Mouse (Mus musculus) forebrain, postnatal 0 days (tissue): Measurements from ENCODE around the gene Golga5. TPM values are rescaled to one million over a fixed set of nuclear protein-coding genes. Genes with fewer than 3 reads are reported as not detected.

Experiments
- ATAC-seq: fragments of 200-750 bp; cut with Nextera tagmentation; 2 replicates; pipeline ENCODE4 v1.8.0; 2017; ENCODE audit warnings: mild to moderate bottlenecking, moderate library complexity
- DNase-seq: peaks from one replicate; pipeline ENCODE4 v3.0.0-alpha.2; 2015
- H3K27ac ChIP-seq: fragments of 300-500 bp; sonication (generic); 2 replicates; pipeline ENCODE4 v1.5.1; 2014; ENCODE audit warnings: low read depth, mild to moderate bottlenecking, antibody characterized with exemption, low read length, moderate library complexity, mixed read lengths
- H3K27me3 ChIP-seq: fragments of 300-500 bp; sonication (generic); 2 replicates; pipeline ENCODE4 v1.6.1; 2014; ENCODE audit warnings: mild to moderate bottlenecking, low read length, mixed read lengths; ENCODE audit not compliant: insufficient read depth
- H3K36me3 ChIP-seq: fragments of 300-500 bp; sonication (generic); 2 replicates; pipeline ENCODE4 v1.6.1; 2014; ENCODE audit warnings: mild to moderate bottlenecking, moderate library complexity; ENCODE audit not compliant: insufficient read depth
- H3K4me1 ChIP-seq: fragments of 300-500 bp; sonication (generic); 2 replicates; pipeline ENCODE4 v1.6.1; 2014; ENCODE audit warnings: antibody characterized with exemption; ENCODE audit not compliant: insufficient read depth
- H3K4me2 ChIP-seq: fragments of 300-500 bp; sonication (generic); 2 replicates; pipeline ENCODE4 v1.6.1; 2014; ENCODE audit warnings: low read depth, mild to moderate bottlenecking, moderate library complexity
- H3K4me3 ChIP-seq: fragments of 300-500 bp; sonication (generic); 2 replicates; pipeline ENCODE4 v1.5.1; 2014; ENCODE audit warnings: low read depth, low read length, mixed read lengths
- H3K9ac ChIP-seq: fragments of 300-500 bp; sonication (generic); 2 replicates; pipeline ENCODE4 v1.6.1; 2014; ENCODE audit warnings: mild to moderate bottlenecking
- H3K9me3 ChIP-seq: fragments of 300-500 bp; sonication (generic); 2 replicates; pipeline ENCODE4 v1.6.1; 2016; ENCODE audit warnings: low read length
- CTCF ChIP-seq: sonication (generic); IDR thresholded peaks from 2 replicates; pipeline ENCODE4 v1.5.1; 2016; ENCODE audit warnings: antibody characterized with exemption, control low read depth, low read depth
- WGBS: fragments of 180-500 bp; shearing (Covaris S2); extraction: QIAGEN DNeasy Blood & Tissue Kit; methylation state at CpG from one replicate; pipeline ENCODE4 v1.1.7; 2014; 5-methylcytosine and 5-hydroxymethylcytosine counted together
- polyA plus RNA-seq: library from polyadenylated mRNA; unstranded; fragments of >200 nt; fragmentation: Nextera tagmentation; extraction: Ambion mirVana; gene quantifications from 2 replicates; pipeline ENCODE4 v1.2.1, GENCODE M21; 2015
- total RNA-seq: library from RNA; depleted of rRNA; stranded (reverse); fragments of >200 nt; gene quantifications from 2 replicates; pipeline ENCODE4 v1.2.3, GENCODE M21; 2014

The Golga5 gene
- total and polyA plus RNA-seq, 2 experiments from 2014 or later: 25.6 to 34.9 TPM

- Histone ChIP-seq H3K4me2 (no peak overlapping the region), H3K4me1 (no peaks in the 10 kb centered on the region), H3K27me3 (no peaks in the 10 kb centered on the region), H3K27ac (no peak overlapping the region), H3K4me3 (no peak overlapping the region), H3K9me3 (no peaks in the 10 kb centered on the region), H3K9ac (no peak overlapping the region), H3K36me3 (peaks cover 8% of the 10 kb centered on the region; the same call in 1 of the 2 replicates)
- ATAC-seq (no peak), DNase-seq (no peak)
- 87% methylated on average over 2 of the region's 2 CpGs for WGBS
- TF ChIP-seq CTCF: no peak
These were observed 44.5 kb upstream of the Golga5 start for GRCm38 (mm10) chr12:102424456-102424855.

GRCm38 (mm10) chr12:102425048-102425578 is 43.8 kb upstream of the Golga5 start:
- H3K9ac ChIP-seq: no peak overlapping the region
- no peak for ATAC-seq
- 87% methylated on average over 4 of the region's 4 CpGs for WGBS
- H3K4me2 ChIP-seq: no peak overlapping the region
- TF ChIP-seq CTCF: no peak
- peaks cover 8% of the 10 kb centered on the region; the same call in 1 of the 2 replicates for H3K36me3 ChIP-seq
- H3K4me3 ChIP-seq: no peak overlapping the region
- H3K9me3 ChIP-seq: no peaks in the 10 kb centered on the region
- H3K27ac ChIP-seq: no peak overlapping the region
- H3K27me3 ChIP-seq: no peaks in the 10 kb centered on the region
- no peaks in the 10 kb centered on the region for H3K4me1 ChIP-seq
- no peak for DNase-seq

DNA sequence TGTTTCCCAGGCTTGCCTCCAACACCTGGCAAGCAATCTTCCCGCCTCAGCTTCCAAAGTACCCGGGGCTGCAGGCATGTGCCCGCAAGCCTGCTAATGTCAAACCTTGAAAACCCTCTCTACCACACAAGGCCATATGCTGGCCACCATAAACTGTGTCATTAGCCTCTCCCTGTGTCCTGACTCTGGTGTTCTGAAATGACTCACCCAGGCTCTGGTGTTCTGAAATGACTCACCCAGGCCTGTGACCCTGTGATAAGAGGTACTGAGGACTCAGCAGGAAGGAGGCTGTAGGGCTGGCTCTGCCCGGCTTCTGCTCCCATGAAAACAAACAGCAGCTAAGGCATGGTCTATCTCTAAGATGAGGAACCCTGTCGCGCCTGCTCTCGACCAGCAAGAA is 42.6 kb upstream of the Golga5 start:
- DNase-seq: no peak
- no peak overlapping the region for H3K27ac ChIP-seq
- no peaks in the 10 kb centered on the region for H3K27me3 ChIP-seq
- H3K36me3 ChIP-seq: peaks cover 8% of the 10 kb centered on the region; the same call in 1 of the 2 replicates
- no peak for TF ChIP-seq CTCF
- no peak overlapping the region for H3K4me3 ChIP-seq
- 95% methylated on average over 7 of the region's 7 CpGs for WGBS
- no peaks in the 10 kb centered on the region for H3K9me3 ChIP-seq
- no peak overlapping the region for H3K4me2 ChIP-seq
- ATAC-seq: no peak
- no peaks in the 10 kb centered on the region for H3K4me1 ChIP-seq
- no peak overlapping the region for H3K9ac ChIP-seq

DNA sequence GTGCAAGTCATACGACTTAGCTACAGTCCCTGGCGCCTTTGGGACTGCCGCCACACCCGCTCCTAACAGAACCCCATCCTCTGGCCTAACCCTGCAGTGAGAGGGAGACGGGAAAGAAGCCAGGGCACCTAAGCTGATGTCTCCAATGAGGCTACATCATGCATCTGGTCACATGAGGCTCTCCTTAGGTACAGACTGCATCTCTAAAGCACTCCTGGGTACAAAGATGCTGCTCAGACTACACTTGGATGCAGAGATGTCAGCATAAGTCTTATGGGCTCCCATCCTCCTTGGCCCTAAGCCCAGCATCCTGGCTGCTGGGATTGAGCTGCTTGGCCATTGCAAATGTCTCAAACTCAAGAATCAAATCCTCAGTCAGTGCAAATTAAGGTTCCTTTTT is 39.3 kb upstream of the Golga5 start:
- 95% methylated on average over 5 of the region's 5 CpGs for WGBS
- H3K36me3 ChIP-seq: no peaks in the 10 kb centered on the region; the same call in 1 of the 2 replicates
- no peak overlapping the region for H3K4me3 ChIP-seq
- DNase-seq (no peak), ATAC-seq (no peak)
- no peak overlapping the region for H3K9ac ChIP-seq
- H3K4me2 ChIP-seq: no peak overlapping the region
- no peak for TF ChIP-seq CTCF
- no peaks in the 10 kb centered on the region for H3K4me1 ChIP-seq
- no peaks in the 10 kb centered on the region for H3K9me3 ChIP-seq
- no peaks in the 10 kb centered on the region for H3K27me3 ChIP-seq
- no peak overlapping the region for H3K27ac ChIP-seq

DNA sequence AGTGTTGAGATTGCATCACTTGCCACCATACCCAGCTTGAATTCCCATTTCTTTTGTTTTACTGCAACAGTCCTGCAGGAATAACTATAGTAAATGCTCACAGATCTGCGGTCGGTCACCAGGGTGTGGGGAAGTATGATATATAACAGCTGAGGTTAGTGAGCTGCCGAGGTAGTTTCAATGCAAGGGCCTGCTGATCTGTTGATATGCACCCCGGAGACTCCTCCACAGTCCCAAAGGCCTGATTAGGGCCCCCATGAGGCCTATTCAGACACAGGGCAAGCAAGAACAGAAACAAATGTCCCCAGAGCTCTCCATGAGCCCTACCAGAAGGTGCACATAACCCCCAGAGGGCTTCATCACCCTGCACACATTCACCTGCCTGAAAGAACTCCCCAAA is 38.7 kb upstream of the Golga5 start:
- no peaks in the 10 kb centered on the region for H3K27me3 ChIP-seq
- no peak for TF ChIP-seq CTCF

DNA sequence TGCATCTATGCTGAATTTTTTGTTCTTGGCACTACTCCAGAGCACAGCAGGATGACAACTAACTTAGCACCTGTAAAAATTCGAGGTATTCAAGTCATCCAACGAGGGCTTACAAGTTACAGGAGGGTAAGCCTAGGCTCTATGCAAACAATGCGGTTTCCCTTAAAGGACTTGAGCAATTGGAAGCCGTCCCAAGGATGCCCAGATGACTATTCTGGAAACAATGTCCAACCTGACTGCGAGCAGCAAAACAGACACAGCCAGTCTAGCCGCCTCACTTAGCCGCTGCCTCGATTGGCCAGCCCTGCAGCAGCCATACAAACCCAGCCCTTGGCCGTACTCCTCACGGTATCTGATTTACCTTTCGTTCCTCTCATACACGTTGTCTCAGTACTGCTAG is 36.7 kb upstream of the Golga5 start:
- TF ChIP-seq CTCF: no peak
- H3K27ac ChIP-seq: no peak overlapping the region
- no peak for ATAC-seq
- no peak overlapping the region for H3K4me2 ChIP-seq
- no peak for DNase-seq
- no peaks in the 10 kb centered on the region for H3K27me3 ChIP-seq
- no peaks in the 10 kb centered on the region for H3K4me1 ChIP-seq
- no peaks in the 10 kb centered on the region for H3K36me3 ChIP-seq
- WGBS: 83% methylated on average over 12 of the region's 12 CpGs
- H3K9me3 ChIP-seq: no peaks in the 10 kb centered on the region
- no peak overlapping the region for H3K9ac ChIP-seq
- H3K4me3 ChIP-seq: no peak overlapping the region

More for the DNA sequence above, 38.7 kb upstream of the Golga5 start:
- Histone ChIP-seq H3K4me2 (no peak overlapping the region), H3K4me1 (no peaks in the 10 kb centered on the region), H3K27ac (no peak overlapping the region), H3K4me3 (no peak overlapping the region), H3K9me3 (no peaks in the 10 kb centered on the region), H3K9ac (no peak overlapping the region), H3K36me3 (no peaks in the 10 kb centered on the region; the same call in 1 of the 2 replicates)
- DNase-seq: no peak
- ATAC-seq: no peak
- 89% methylated on average over 4 of the region's 4 CpGs for WGBS

DNA sequence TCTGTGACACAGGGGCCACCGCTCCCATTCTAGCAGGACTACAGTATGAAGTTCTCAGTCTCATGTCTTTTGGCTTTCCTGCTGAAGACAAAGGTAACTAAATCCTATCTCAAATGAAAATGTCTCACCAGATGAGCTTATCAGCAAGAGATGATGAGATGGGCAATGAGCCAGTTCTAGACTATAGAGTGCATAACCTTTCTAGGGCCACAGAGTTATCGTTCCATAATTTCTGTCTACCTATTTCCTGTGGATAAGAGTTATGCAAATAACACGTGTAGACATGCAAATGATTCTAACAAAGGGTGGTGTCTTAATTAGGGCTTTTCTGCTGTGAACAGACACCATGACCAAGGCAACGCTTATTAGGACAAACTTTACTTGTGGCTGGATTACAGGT is 34.8 kb upstream of the Golga5 start:
- Histone ChIP-seq H3K36me3 (no peaks in the 10 kb centered on the region), H3K4me3 (no peak overlapping the region), H3K27me3 (no peaks in the 10 kb centered on the region), H3K4me1 (peaks cover 8% of the 10 kb centered on the region; the same call in 1 of the 2 replicates), H3K9ac (no peak overlapping the region), H3K9me3 (no peaks in the 10 kb centered on the region), H3K27ac (no peak overlapping the region), H3K4me2 (no peak overlapping the region)
- 81% methylated on average over 4 of the region's 4 CpGs for WGBS
- no peak for DNase-seq
- no peak for ATAC-seq
- no peak for TF ChIP-seq CTCF
